In genomic region chr12:108307553-108307952, GRCm38 (mm10) we compare ENCODE assay signal across 9 mouse cellular contexts. TPM values are rescaled to one million over a fixed set of nuclear protein-coding genes. Genes with fewer than 3 reads are reported as not detected.
DNase-seq lines count a peak whose midpoint lies in the region; ATAC-seq and TF ChIP-seq lines count a peak whose summit lies in the region.
"Had no signal": no experiment of that assay in that cellular context is flagged by ENCODE, and none has a peak within 500 bp of the region (broad histone marks: within the 10 kb centered on the region; RNA-seq: fewer than 3 reads in every experiment).

No protein-coding gene starts in this region.

- no peak for TF ChIP-seq EP300 in liver, embryonic 14.5 days (IDR thresholded peaks at IDR 0.05; ENCODE audit: low read depth)

- H3K27ac ChIP-seq in hindbrain, embryonic 11.5 days (ENCODE audit: low read depth, low read length) = no peak overlapping the region
- H3K27ac ChIP-seq in hindbrain, embryonic 14.5 days = no peak overlapping the region
- H3K27ac ChIP-seq in heart, embryonic 14.5 days (replicated peaks in 1 of 2; ENCODE audit: control insufficient read depth in 1 of 2, insufficient read depth in 1 of 2, low read depth in 2 of 2, low read length in 2 of 2) = no peak overlapping the region
- H3K27ac ChIP-seq in liver, embryonic 14.5 days = no peak overlapping the region
- H3K27ac ChIP-seq: embryonic facial prominence, embryonic 13.5 days had no signal

- no peak overlapping the region for H3K4me2 ChIP-seq in hindbrain, embryonic 11.5 days (replicated peaks; ENCODE audit: low read depth, low read length)
- H3K4me2 ChIP-seq in hindbrain, embryonic 14.5 days (replicated peaks) = no peak overlapping the region
- peak overlapping the region; percentile 94; the same call in 1 of the 2 replicates for H3K4me2 ChIP-seq in heart, embryonic 14.5 days (ENCODE audit: low read length)
- H3K4me2 ChIP-seq in liver, embryonic 14.5 days (ENCODE audit: low read depth) = no peak overlapping the region

- no peak for ATAC-seq in hindbrain, embryonic 11.5 days (ENCODE audit: low FRiP score)
- no peak for ATAC-seq in hindbrain, embryonic 14.5 days (ENCODE audit: low FRiP score)
- ATAC-seq in heart, embryonic 14.5 days (ENCODE audit: insufficient number of reproducible peaks, insufficient read depth, low FRiP score, low read depth) = no peak
- ATAC-seq in liver, embryonic 14.5 days (ENCODE audit: insufficient read depth) = no peak
- no peak for ATAC-seq in activated CD4-positive, CD25-positive, alpha-beta regulatory T cell, adult 4 months

- no peaks in the 10 kb centered on the region for H3K36me3 ChIP-seq in hindbrain, embryonic 11.5 days (ENCODE audit: control insufficient read depth, insufficient read depth, low read length)
- H3K36me3 ChIP-seq in hindbrain, embryonic 14.5 days (replicated peaks; ENCODE audit: control insufficient read depth, insufficient read depth) = no peaks in the 10 kb centered on the region
- no peaks in the 10 kb centered on the region for H3K36me3 ChIP-seq in heart, embryonic 14.5 days (ENCODE audit: control insufficient read depth, insufficient read depth, low read length)
- no peaks in the 10 kb centered on the region for H3K36me3 ChIP-seq in liver, embryonic 14.5 days (replicated peaks; ENCODE audit: control insufficient read depth, insufficient read depth, low read depth)
- H3K36me3 ChIP-seq: embryonic facial prominence, embryonic 13.5 days had no signal

- no peak overlapping the region for H3K4me3 ChIP-seq in hindbrain, embryonic 11.5 days (ENCODE audit: low read depth, low read length)
- H3K4me3 ChIP-seq in hindbrain, embryonic 14.5 days (replicated peaks; ENCODE audit: low read length) = no peak overlapping the region
- no peak overlapping the region for H3K4me3 ChIP-seq in heart, embryonic 14.5 days (ENCODE audit: control insufficient read depth in 1 of 2, insufficient read depth in 1 of 2, low read depth in 1 of 2, low read length in 2 of 2)
- no peak overlapping the region for H3K4me3 ChIP-seq in liver, embryonic 14.5 days (ENCODE audit: insufficient read depth in 1 of 2, low read depth in 2 of 2, low read length in 2 of 2)

- peak; percentile 82 for DNase-seq in hindbrain, embryonic 11.5 days (ENCODE audit: low spot score)
- no peak for DNase-seq in hindbrain, embryonic 14.5 days (ENCODE audit: low spot score)
- DNase-seq in CD4-positive helper T cell, adult 2 months (ENCODE audit: low read depth, low spot score) = peak; percentile 30
- DNase-seq in adrenal gland, postnatal 36 days = peak; percentile 62 to 75
- DNase-seq in liver, embryonic 14.5 days (ENCODE audit: low read depth in 3 of 3, low spot score in 3 of 3) = no peak
- peak; percentile 77 for DNase-seq in retina, postnatal 1 day

- 28% methylated on average over 14 of the region's 14 CpGs for WGBS in hindbrain, embryonic 11.5 days
- 26% methylated on average over 14 of the region's 14 CpGs for WGBS in hindbrain, embryonic 14.5 days
- 20% methylated on average over 14 of the region's 14 CpGs for WGBS in heart, embryonic 14.5 days
- WGBS in liver, embryonic 14.5 days (ENCODE audit: insufficient replicate concordance) = 17% methylated on average over 14 of the region's 14 CpGs

- peaks cover 2% of the 10 kb centered on the region; the same call in 1 of the 2 replicates for H3K27me3 ChIP-seq in hindbrain, embryonic 11.5 days (ENCODE audit: control insufficient read depth, insufficient read depth, low read length)
- H3K27me3 ChIP-seq in hindbrain, embryonic 14.5 days (ENCODE audit: control insufficient read depth, insufficient read depth, low read length) = 0 out of 2 replicates have a peak, but pooled peaks cover 5% of the 10 kb centered on the region
- peaks cover 15% of the 10 kb centered on the region for H3K27me3 ChIP-seq in heart, embryonic 14.5 days (ENCODE audit: control insufficient read depth, insufficient read depth, low read length)
- H3K27me3 ChIP-seq in liver, embryonic 14.5 days (ENCODE audit: control insufficient read depth, insufficient read depth, low read length) = peaks cover 22% of the 10 kb centered on the region

- no peaks in the 10 kb centered on the region for H3K9me3 ChIP-seq in hindbrain, embryonic 11.5 days (ENCODE audit: control insufficient read depth, low read length)
- no peaks in the 10 kb centered on the region for H3K9me3 ChIP-seq in hindbrain, embryonic 14.5 days (ENCODE audit: control insufficient read depth, low read length)
- no peaks in the 10 kb centered on the region for H3K9me3 ChIP-seq in heart, embryonic 14.5 days (ENCODE audit: control insufficient read depth, low read length)
- H3K9me3 ChIP-seq in liver, embryonic 14.5 days (ENCODE audit: control insufficient read depth, low read length) = no peaks in the 10 kb centered on the region
- H3K9me3 ChIP-seq: embryonic facial prominence, embryonic 13.5 days had no signal

- H3K9ac ChIP-seq in hindbrain, embryonic 11.5 days (ENCODE audit: low read depth, low read length) = no peak overlapping the region
- H3K9ac ChIP-seq in hindbrain, embryonic 14.5 days = no peak overlapping the region
- no peak overlapping the region for H3K9ac ChIP-seq in heart, embryonic 14.5 days (ENCODE audit: low read length)
- no peak overlapping the region for H3K9ac ChIP-seq in liver, embryonic 14.5 days (replicated peaks)
- H3K9ac ChIP-seq: embryonic facial prominence, embryonic 13.5 days had no signal

- TF ChIP-seq CTCF in liver, embryonic 14.5 days (IDR thresholded peaks at IDR 0.05; ENCODE audit: low read depth) = peak; percentile 74

- H3K4me1 ChIP-seq in hindbrain, embryonic 11.5 days (replicated peaks; ENCODE audit: control insufficient read depth, insufficient read depth, low read length) = peaks cover 12% of the 10 kb centered on the region
- H3K4me1 ChIP-seq in hindbrain, embryonic 14.5 days (replicated peaks; ENCODE audit: control insufficient read depth, insufficient read depth, low read length) = peaks cover 12% of the 10 kb centered on the region
- H3K4me1 ChIP-seq in heart, embryonic 14.5 days (ENCODE audit: control insufficient read depth in 2 of 2, insufficient read depth in 2 of 2, low read length in 2 of 2) = peaks cover 6 to 13% of the 10 kb centered on the region in 2 experiments; a peak in 3 of 4 replicates
- no peaks in the 10 kb centered on the region for H3K4me1 ChIP-seq in liver, embryonic 14.5 days (replicated peaks; ENCODE audit: control insufficient read depth in 2 of 2, insufficient read depth in 2 of 2, low read length in 1 of 2)

RNA-seq across cellular contexts. Expression of gene Hhipl1, which starts 1.5 kb away (rescaled TPM):
- 1.2 and 1.8 TPM in 2 replicates for polyA plus RNA-seq in hindbrain, embryonic 11.5 days (2014; fragmentation: Nextera tagmentation; extraction: Ambion mirVana)
- polyA plus RNA-seq in hindbrain, embryonic 14.5 days (2014; fragmentation: Nextera tagmentation; extraction: Ambion mirVana) = 1.8 and 1.9 TPM in 2 replicates
- total RNA-seq in adrenal gland, postnatal 36 days (2021) = under 1 TPM; 0.76 to 0.86 TPM
- 0.63 and 0.84 TPM in 2 replicates for polyA plus RNA-seq in heart, embryonic 14.5 days (2014; fragmentation: Nextera tagmentation; extraction: Ambion mirVana)
- 0.02 and 0.03 TPM in 2 replicates for polyA plus RNA-seq in liver, embryonic 14.5 days (2012; rRNA removed)
- polyA plus RNA-seq in liver, embryonic 14.5 days (2014; fragmentation: Nextera tagmentation; extraction: Ambion mirVana) = not detected in 2 replicates
- under 1 TPM in 1 of 2 experiments, not detected in 1; 0.08 TPM for polyA plus RNA-seq in activated CD4-positive, CD25-positive, alpha-beta regulatory T cell, adult 4 months (2017; shearing (Covaris generic))

RNA-seq across cellular contexts. Expression of gene Cyp46a1, which starts 26.6 kb away (rescaled TPM):
- 11.0 and 11.7 TPM in 2 replicates for polyA plus RNA-seq in hindbrain, embryonic 11.5 days (2014; fragmentation: Nextera tagmentation; extraction: Ambion mirVana)
- 22.7 and 23.5 TPM in 2 replicates for polyA plus RNA-seq in hindbrain, embryonic 14.5 days (2014; fragmentation: Nextera tagmentation; extraction: Ambion mirVana)
- 1 to 10 TPM in 1 of 2 experiments, under 1 TPM in 1; 0.99 to 2.0 TPM for total RNA-seq in adrenal gland, postnatal 36 days (2021)
- 4.2 and 4.6 TPM in 2 replicates for polyA plus RNA-seq in heart, embryonic 14.5 days (2014; fragmentation: Nextera tagmentation; extraction: Ambion mirVana)
- 0.48 and 0.52 TPM in 2 replicates for polyA plus RNA-seq in liver, embryonic 14.5 days (2012; rRNA removed)
- 0.11 and 0.13 TPM in 2 replicates for polyA plus RNA-seq in liver, embryonic 14.5 days (2014; fragmentation: Nextera tagmentation; extraction: Ambion mirVana)
- polyA plus RNA-seq in activated CD4-positive, CD25-positive, alpha-beta regulatory T cell, adult 4 months (2017; shearing (Covaris generic)) = not detected

RNA-seq across cellular contexts. Expression of gene Ccdc85c, which starts 32.3 kb away (rescaled TPM):
- 17.2 and 17.8 TPM in 2 replicates for polyA plus RNA-seq in hindbrain, embryonic 11.5 days (2014; fragmentation: Nextera tagmentation; extraction: Ambion mirVana)
- polyA plus RNA-seq in hindbrain, embryonic 14.5 days (2014; fragmentation: Nextera tagmentation; extraction: Ambion mirVana) = 13.9 and 16.5 TPM in 2 replicates
- 10 to 100 TPM; 21.6 to 28.8 TPM for total RNA-seq in adrenal gland, postnatal 36 days (2021)
- polyA plus RNA-seq in heart, embryonic 14.5 days (2014; fragmentation: Nextera tagmentation; extraction: Ambion mirVana) = 7.2 and 8.2 TPM in 2 replicates
- 1.8 TPM in 2 replicates for polyA plus RNA-seq in liver, embryonic 14.5 days (2012; rRNA removed)
- polyA plus RNA-seq in liver, embryonic 14.5 days (2014; fragmentation: Nextera tagmentation; extraction: Ambion mirVana) = 1.8 TPM in 2 replicates
- polyA plus RNA-seq in activated CD4-positive, CD25-positive, alpha-beta regulatory T cell, adult 4 months (2017; shearing (Covaris generic)) = under 1 TPM; 0.25 to 0.42 TPM

Comparison
In these comparisons a context has a peak if more than half of its experiments do, and no peak if none do; other contexts are left out.
1. DNase-seq: peak in hindbrain, embryonic 11.5 days (single experiment), CD4-positive helper T cell, adult 2 months (single experiment), adrenal gland, postnatal 36 days (2 of 2) and retina, postnatal 1 day (single experiment); none in hindbrain, embryonic 14.5 days (single experiment) and liver, embryonic 14.5 days (0 of 3).